Mouse (Mus musculus) forebrain, embryonic 13.5 days (tissue): ENCODE results near the gene Piwil4. TPM values are rescaled to one million over a fixed set of nuclear protein-coding genes. Genes with fewer than 3 reads are reported as not detected.
"Not testable (repeated sequence)": the region's sequence is repeated elsewhere in the genome, so short reads cannot be mapped to it uniquely, and the experiment has no call there.

Source experiments
- ATAC-seq: fragments of 200-750 bp; cut with Nextera tagmentation; 2 replicates; pipeline ENCODE4 v1.8.0; 2017
- H3K27ac ChIP-seq: fragments of 300-500 bp; sonication (generic); 2 replicates; pipeline ENCODE4 v1.5.1; 2015; ENCODE audit warnings: inconsistent platforms, mild to moderate bottlenecking, moderate library complexity
- H3K27me3 ChIP-seq: fragments of 300-500 bp; sonication (generic); 2 replicates; pipeline ENCODE4 v1.6.1; 2015; ENCODE audit warnings: mild to moderate bottlenecking, inconsistent platforms
- H3K36me3 ChIP-seq: fragments of 300-500 bp; sonication (generic); 2 replicates; pipeline ENCODE4 v1.6.1; 2015; ENCODE audit warnings: mild to moderate bottlenecking, inconsistent platforms; ENCODE audit not compliant: poor library complexity, severe bottlenecking
- H3K4me1 ChIP-seq: fragments of 300-500 bp; sonication (generic); 2 replicates; pipeline ENCODE4 v1.6.1; 2015; ENCODE audit warnings: inconsistent platforms
- H3K4me2 ChIP-seq: fragments of 300-500 bp; sonication (generic); 2 replicates; pipeline ENCODE4 v1.6.1; 2015; ENCODE audit warnings: inconsistent platforms, mild to moderate bottlenecking, moderate library complexity
- H3K4me3 ChIP-seq: fragments of 300-500 bp; sonication (generic); 2 replicates; pipeline ENCODE4 v1.5.1; 2015; ENCODE audit warnings: mild to moderate bottlenecking, inconsistent platforms
- H3K9ac ChIP-seq: fragments of 300-500 bp; sonication (generic); 2 replicates; pipeline ENCODE4 v1.6.1; 2015; ENCODE audit warnings: mild to moderate bottlenecking, inconsistent platforms
- H3K9me3 ChIP-seq: fragments of 300-500 bp; sonication (generic); replicated peaks from 2 replicates; pipeline ENCODE4 v1.6.1; 2016; ENCODE audit warnings: inconsistent platforms
- WGBS: fragments of 180-500 bp; shearing (Covaris S2); methylation state at CpG from one replicate; pipeline ENCODE4 v1.1.7; 2015; 5-methylcytosine and 5-hydroxymethylcytosine counted together
- polyA plus RNA-seq: library from polyadenylated mRNA; unstranded; fragments of >200 nt; fragmentation: Nextera tagmentation; extraction: Ambion mirVana; gene quantifications from 2 replicates; pipeline ENCODE4 v1.2.1, GENCODE M21; 2015

Gene Piwil4
- polyA plus RNA-seq, 1 experiment from 2014 or later: not detected

DNA sequence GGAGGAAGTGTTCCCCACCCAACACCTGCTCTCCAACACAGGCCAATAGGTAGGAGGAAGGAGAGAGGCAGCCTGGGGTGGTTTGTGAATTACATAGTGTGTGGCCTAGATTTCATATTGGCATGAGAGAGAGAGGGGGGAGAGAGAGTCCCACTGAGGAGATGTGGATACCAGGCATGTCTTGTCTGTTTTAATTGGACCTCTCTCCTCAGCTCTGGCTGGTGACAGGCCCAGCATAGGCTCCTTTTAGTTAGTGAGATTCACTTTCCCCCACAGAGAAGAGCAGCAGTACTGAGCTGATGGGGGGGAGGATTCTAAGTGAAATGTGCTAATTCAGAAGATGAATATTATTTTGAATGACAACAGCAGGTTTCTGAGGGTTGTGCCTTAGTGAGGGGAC, 57.8 kb downstream of the Piwil4 start:
- Histone ChIP-seq H3K27me3 (no peaks in the 10 kb centered on the region), H3K9me3 (peaks cover 2% of the 10 kb centered on the region; the same call in 1 of the 2 replicates), H3K36me3 (no peaks in the 10 kb centered on the region), H3K27ac (no peak overlapping the region), H3K4me3 (no peak overlapping the region), H3K4me2 (no peak overlapping the region), H3K9ac (no peak overlapping the region), H3K4me1 (no peaks in the 10 kb centered on the region)
- no peak for ATAC-seq

DNA sequence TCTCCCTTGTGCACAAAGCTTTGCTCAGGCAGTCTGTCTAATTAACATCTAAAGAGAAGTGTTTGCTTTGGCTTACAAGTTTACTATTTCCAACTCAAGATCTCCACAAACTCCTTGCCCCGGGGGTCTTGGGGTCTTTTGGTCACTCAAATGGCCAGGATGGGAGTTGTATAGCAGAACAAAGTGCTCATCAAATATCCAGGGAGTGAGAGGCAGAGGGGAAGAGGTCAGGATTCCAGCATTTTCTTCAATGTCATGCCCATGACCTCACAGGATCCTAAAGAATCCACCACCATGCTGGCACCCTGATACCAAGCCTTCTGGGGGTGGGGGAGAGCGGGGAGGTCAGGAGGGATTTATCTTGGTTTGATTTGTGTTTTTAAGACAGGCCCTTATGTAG, 59.9 kb downstream of the Piwil4 start:
- H3K27ac ChIP-seq: no peak overlapping the region
- no peak overlapping the region for H3K4me2 ChIP-seq
- H3K9ac ChIP-seq: no peak overlapping the region
- no peaks in the 10 kb centered on the region for H3K4me1 ChIP-seq
- ATAC-seq: no peak
- H3K9me3 ChIP-seq: peaks cover 2% of the 10 kb centered on the region; the same call in 1 of the 2 replicates
- no peaks in the 10 kb centered on the region for H3K36me3 ChIP-seq
- H3K27me3 ChIP-seq: no peaks in the 10 kb centered on the region
- WGBS: 57% methylated on average over 2 of the region's 2 CpGs
- H3K4me3 ChIP-seq: no peak overlapping the region

DNA sequence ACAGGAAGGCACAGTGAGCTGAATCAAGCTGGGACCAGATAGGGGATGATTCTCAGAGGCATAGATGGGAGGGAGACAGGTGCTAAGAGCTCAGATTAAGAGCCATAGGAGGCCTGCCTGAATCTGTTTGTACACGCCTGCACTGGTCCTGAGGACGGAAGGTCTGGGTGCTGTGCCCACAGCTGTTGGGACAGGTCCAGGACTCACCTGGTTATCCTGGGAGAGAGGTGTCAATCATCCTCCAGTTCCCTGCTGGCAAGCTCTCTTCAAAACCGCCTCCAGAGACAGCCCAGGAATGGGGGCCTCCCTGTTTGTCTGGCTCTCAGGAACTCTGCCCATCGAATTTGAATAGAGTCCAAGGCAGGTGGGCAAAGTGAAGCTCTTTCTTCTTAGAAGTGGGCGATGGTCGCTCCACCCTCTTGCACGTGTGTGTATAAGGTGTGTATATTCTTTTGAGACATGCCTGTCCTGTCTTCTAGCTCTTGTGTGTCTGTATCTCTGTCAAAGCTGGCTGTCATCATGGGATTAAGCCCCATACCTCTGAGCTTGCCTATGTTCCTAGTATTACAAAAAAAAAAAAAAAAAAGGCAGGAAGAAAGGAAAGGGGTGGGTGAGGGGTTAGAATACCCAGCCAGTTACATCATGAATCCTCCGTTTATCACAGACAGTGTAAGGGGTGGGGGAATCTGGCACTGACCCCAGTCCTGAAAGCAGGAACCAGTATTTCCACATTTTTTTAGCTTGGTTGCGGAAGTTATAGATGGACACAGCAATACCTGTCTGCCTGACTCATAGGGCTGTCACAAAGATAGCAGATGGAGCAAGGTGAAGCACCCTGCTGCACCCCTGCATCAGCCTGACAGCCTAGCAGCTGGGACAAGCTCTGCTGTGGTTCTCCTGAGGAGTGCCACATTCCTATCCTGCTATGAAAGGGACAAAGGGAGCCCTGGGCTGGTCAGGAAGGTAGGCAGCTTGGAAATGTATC, 64.5 kb downstream of the Piwil4 start:
- no peak overlapping the region for H3K9ac ChIP-seq
- no peaks in the 10 kb centered on the region for H3K27me3 ChIP-seq
- H3K36me3 ChIP-seq: no peaks in the 10 kb centered on the region
- 57% methylated on average over 9 of the region's 9 CpGs for WGBS
- H3K4me2 ChIP-seq: no peak overlapping the region
- H3K27ac ChIP-seq: no peak overlapping the region
- ATAC-seq: no peak
- peaks cover 2% of the 10 kb centered on the region; the same call in 1 of the 2 replicates for H3K9me3 ChIP-seq
- H3K4me3 ChIP-seq: no peak overlapping the region
- no peaks in the 10 kb centered on the region for H3K4me1 ChIP-seq

DNA sequence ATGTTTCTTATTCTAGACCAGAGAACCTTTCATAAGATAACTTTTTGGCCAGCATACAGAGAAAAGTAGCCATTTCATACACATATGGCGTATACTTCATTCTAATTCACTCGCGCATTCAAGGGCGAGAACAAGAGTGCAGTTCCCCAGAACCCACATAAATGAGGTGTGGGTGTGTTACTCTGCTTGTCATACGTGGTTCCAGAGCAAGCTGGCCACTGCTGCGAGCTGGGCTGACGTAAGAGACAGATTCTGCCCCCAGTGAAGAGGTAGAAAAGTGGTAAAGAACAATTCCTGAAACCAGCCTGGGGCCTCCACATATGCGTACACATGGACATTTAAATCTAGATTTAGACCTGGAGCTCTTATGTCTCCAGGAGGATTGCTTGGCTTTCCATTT, 66.0 kb downstream of the Piwil4 start:
- no peaks in the 10 kb centered on the region for H3K36me3 ChIP-seq
- WGBS: 90% methylated on average over 8 of the region's 8 CpGs
- peaks cover 2% of the 10 kb centered on the region; the same call in 1 of the 2 replicates for H3K9me3 ChIP-seq
- H3K4me3 ChIP-seq: no peak overlapping the region
- no peak for ATAC-seq
- H3K27me3 ChIP-seq: no peaks in the 10 kb centered on the region
- H3K4me2 ChIP-seq: no peak overlapping the region
- H3K27ac ChIP-seq: no peak overlapping the region
- no peaks in the 10 kb centered on the region for H3K4me1 ChIP-seq
- no peak overlapping the region for H3K9ac ChIP-seq

DNA sequence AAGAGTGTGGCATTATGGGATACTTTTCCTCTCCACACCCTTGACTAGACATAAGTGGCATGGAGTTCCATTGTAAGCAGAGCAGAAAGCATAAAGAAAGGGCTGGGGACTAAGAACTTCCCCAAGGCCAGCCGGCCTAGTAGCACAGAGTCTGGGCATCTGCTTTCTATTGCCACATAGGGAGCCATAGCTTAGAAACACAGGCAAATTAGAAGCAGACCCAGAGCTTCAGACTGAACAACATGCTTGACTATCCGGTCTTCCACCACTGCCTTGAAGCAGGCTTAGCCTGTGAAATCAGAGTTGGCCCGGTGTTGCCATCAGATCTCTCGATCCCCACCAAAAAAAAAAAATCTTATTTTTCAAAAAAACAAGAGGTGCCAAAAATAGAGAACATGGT, 67.4 kb downstream of the Piwil4 start:
- 89% methylated on average over 4 of the region's 4 CpGs for WGBS
- no peak overlapping the region for H3K9ac ChIP-seq
- H3K27ac ChIP-seq: no peak overlapping the region
- no peaks in the 10 kb centered on the region for H3K36me3 ChIP-seq
- no peak overlapping the region for H3K4me2 ChIP-seq
- no peaks in the 10 kb centered on the region for H3K9me3 ChIP-seq
- H3K4me1 ChIP-seq: no peaks in the 10 kb centered on the region
- no peak for ATAC-seq
- no peak overlapping the region for H3K4me3 ChIP-seq
- H3K27me3 ChIP-seq: no peaks in the 10 kb centered on the region

DNA sequence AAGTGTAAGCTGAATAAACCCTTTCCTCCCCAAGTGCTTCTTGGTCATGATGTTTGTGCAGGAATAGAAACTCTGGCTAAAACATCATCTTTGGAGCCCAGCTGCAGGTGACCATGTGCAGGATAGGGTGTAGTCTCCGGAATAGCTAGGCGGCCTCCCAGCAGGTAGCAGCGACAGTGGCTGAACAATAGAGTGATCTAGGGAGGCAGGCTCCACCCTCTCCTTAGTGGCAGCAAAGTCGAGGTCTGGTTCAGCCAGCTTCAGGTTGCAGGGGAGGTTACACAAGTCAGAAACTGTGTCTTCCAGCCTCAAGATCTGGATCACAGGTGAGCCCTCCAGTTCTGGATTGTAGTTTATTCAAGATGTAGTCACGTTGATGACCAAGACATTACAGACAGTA, 68.6 kb downstream of the Piwil4 start:
- H3K27ac ChIP-seq, H3K9me3 ChIP-seq, H3K36me3 ChIP-seq, H3K4me3 ChIP-seq, H3K4me2 ChIP-seq, H3K9ac ChIP-seq, H3K27me3 ChIP-seq, H3K4me1 ChIP-seq, ATAC-seq: not testable (repeated sequence)
- 37% methylated on average over 5 of the region's 5 CpGs for WGBS

DNA sequence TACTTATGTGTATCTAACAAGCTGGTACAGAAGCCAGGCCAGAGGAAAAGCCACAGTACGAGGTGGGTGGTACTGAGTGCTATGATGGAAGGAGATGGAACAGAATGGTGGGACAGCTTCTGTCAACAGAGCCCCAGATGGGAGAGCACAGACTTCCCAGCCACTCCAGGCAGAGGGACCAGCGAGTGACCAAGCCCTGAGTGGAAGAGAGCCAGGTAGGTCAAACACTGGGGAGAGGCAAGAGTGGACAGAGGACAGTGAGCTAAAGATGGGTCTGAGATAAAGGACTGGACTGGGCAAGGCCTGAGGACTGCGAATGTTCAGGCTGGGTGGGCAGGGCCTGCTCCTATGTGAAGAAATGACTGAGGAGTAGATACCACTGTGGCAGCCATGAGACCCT, 72.2 kb downstream of the Piwil4 start:
- Histone ChIP-seq H3K9ac (no peak overlapping the region), H3K4me3 (no peak overlapping the region), H3K27me3 (no peaks in the 10 kb centered on the region), H3K4me1 (no peaks in the 10 kb centered on the region), H3K4me2 (no peak overlapping the region), H3K27ac (no peak overlapping the region), H3K9me3 (no peaks in the 10 kb centered on the region), H3K36me3 (no peaks in the 10 kb centered on the region)
- ATAC-seq: no peak
- WGBS: 78% methylated on average over 3 of the region's 3 CpGs

DNA sequence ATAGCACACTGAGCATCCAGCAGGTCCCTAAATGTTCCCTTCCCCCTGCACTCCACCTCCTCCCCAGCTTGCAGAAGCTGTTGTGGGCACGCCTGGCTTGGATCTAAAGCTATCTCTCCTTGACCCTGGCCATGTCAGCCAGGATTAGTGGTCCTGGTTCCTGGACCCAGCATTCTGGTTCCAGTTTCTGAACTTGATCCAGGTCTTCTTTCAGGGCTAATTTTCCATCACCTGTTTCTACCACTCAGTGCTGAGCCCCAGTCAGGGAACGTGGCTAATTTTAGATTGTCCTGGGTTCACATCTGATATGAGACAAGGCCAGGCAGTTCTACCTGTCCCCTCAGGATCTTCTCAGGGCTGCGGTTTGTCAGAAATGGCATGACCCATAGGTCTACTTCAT, 74.5 kb downstream of the Piwil4 start:
- Histone ChIP-seq H3K4me1 (no peaks in the 10 kb centered on the region), H3K27ac (no peak overlapping the region), H3K4me3 (no peak overlapping the region), H3K36me3 (no peaks in the 10 kb centered on the region), H3K4me2 (no peak overlapping the region), H3K9ac (no peak overlapping the region), H3K27me3 (no peaks in the 10 kb centered on the region), H3K9me3 (no peaks in the 10 kb centered on the region)
- ATAC-seq: no peak
- WGBS: 90% methylated on average over 3 of the region's 3 CpGs

DNA sequence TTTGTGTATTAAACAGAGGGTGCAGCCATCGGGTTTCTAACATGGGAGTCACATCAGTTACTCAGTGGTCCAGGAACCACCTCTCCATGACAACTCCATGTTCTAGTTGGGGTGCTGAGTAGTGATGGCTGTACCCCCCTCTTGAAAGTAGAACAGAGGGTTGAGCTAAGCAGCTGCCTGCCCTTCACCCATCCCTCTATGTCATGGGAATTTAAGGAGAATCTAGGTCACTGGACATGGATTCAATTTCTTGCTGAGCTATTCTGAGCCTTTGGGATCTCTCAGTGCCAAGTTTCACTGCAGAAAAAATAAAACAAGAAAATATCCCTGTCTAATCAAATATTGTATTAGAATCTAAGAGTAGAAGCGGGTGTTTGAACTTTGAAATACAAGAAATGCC, 76.9 kb downstream of the Piwil4 start:
- H3K4me1 ChIP-seq: no peaks in the 10 kb centered on the region
- no peak overlapping the region for H3K4me3 ChIP-seq
- ATAC-seq: no peak
- H3K9ac ChIP-seq: no peak overlapping the region
- H3K36me3 ChIP-seq: no peaks in the 10 kb centered on the region
- no peaks in the 10 kb centered on the region for H3K9me3 ChIP-seq
- H3K27me3 ChIP-seq: no peaks in the 10 kb centered on the region
- H3K27ac ChIP-seq: no peak overlapping the region
- no peak overlapping the region for H3K4me2 ChIP-seq
- 85% methylated on average over 2 of the region's 2 CpGs for WGBS

DNA sequence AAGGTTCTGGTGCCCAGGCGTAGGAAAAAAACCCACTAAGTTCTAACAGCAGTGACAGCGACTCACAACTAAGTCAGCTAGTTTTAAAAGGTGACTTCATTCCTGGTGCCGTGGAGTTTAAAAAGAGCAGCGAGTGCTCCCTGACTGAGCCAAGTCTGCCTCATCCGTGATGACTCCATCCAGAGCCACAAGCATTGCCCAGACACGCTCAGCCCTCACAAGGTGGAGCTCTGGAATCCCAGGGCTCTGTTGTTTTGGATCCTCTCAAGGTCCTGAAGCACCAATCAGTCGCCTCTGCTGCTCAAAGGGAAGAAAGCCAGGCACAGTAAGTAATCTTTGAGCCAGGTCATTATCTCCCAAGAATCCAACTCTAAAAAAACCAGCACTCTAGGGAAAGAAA, 77.7 kb downstream of the Piwil4 start:
- Histone ChIP-seq H3K9me3 (no peaks in the 10 kb centered on the region), H3K27me3 (no peaks in the 10 kb centered on the region)
- WGBS: 69% methylated on average over 7 of the region's 7 CpGs

DNA sequence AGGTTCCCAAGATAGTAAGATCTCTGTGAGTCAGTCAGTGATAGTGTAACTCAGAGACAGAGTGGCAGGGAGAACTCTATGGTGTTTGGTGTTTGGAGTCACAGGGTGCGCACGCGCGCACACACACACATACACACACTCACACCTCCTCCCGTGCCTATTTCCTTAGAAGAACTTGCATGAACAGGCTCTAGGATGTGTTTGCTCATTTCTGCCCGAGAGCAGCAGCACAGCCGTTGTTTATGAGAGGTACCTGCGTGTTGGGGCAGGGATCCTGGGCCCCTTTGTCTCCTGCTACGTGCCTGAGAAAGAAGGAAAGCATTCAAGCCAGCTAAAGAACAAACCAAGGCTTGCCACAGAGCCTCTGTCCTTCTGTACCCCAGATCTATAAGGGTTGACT, 78.4 kb downstream of the Piwil4 start:
- no peak overlapping the region for H3K4me2 ChIP-seq
- no peaks in the 10 kb centered on the region for H3K9me3 ChIP-seq
- H3K27me3 ChIP-seq: no peaks in the 10 kb centered on the region
- no peak for ATAC-seq
- WGBS: 82% methylated on average over 9 of the region's 9 CpGs
- H3K27ac ChIP-seq: no peak overlapping the region
- H3K4me3 ChIP-seq: no peak overlapping the region
- H3K9ac ChIP-seq: no peak overlapping the region
- no peaks in the 10 kb centered on the region for H3K4me1 ChIP-seq
- H3K36me3 ChIP-seq: no peaks in the 10 kb centered on the region

More for the DNA sequence above, 77.7 kb downstream of the Piwil4 start:
- Histone ChIP-seq H3K4me1 (no peaks in the 10 kb centered on the region), H3K9ac (no peak overlapping the region), H3K4me3 (no peak overlapping the region), H3K4me2 (no peak overlapping the region), H3K27ac (no peak overlapping the region), H3K36me3 (no peaks in the 10 kb centered on the region)
- ATAC-seq: no peak

DNA sequence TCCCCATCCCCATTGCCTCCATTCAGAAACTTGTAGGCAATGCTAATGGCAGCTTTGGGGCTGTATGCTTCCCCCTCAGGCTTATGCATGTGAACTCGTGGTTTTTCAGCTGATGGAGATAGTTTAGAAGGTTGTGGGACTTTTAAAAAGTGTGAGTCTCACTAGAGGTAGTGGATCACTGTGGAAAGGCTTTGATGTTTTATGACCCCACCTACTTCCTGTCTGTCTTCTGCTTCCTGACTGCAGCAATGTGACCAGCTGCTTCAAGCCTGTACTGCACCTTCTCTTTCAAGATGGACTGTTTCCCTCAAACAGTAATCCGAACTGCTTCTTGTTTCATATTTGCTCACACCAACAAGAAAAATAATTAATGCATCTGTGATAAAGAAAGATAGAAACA, 82.6 kb downstream of the Piwil4 start:
- H3K4me3 ChIP-seq: no peak overlapping the region
- no peak for ATAC-seq
- no peaks in the 10 kb centered on the region for H3K36me3 ChIP-seq
- no peaks in the 10 kb centered on the region for H3K4me1 ChIP-seq
- no peaks in the 10 kb centered on the region for H3K27me3 ChIP-seq
- H3K27ac ChIP-seq: no peak overlapping the region
- no peak overlapping the region for H3K9ac ChIP-seq
- 50% methylated on average over 2 of the region's 2 CpGs for WGBS
- no peak overlapping the region for H3K4me2 ChIP-seq
- no peaks in the 10 kb centered on the region for H3K9me3 ChIP-seq

DNA sequence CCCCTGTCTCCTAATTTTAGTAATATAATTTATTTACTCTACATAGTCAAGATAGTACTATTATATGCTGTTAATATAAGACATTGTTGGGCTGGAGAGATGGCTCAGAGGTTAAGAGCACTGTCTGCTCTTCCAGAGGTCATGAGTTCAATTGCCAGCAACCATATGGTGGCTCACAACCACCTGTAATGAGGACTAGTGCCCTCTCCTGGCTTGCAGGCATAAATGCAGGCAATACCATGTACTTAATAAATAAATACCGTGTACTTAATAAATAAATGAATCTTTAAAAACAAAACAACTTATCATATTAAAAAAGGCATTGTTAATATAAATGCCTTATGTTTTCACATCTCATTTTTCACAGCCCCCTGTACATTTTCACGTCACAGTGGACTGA, 86.5 kb downstream of the Piwil4 start:
- H3K27ac ChIP-seq: no peak overlapping the region
- ATAC-seq: no peak
- 72% methylated on average over 2 of the region's 2 CpGs for WGBS
- no peak overlapping the region for H3K4me2 ChIP-seq
- no peak overlapping the region for H3K9ac ChIP-seq
- H3K9me3 ChIP-seq: no peaks in the 10 kb centered on the region
- no peaks in the 10 kb centered on the region for H3K4me1 ChIP-seq
- no peaks in the 10 kb centered on the region for H3K27me3 ChIP-seq
- H3K4me3 ChIP-seq: no peak overlapping the region
- H3K36me3 ChIP-seq: no peaks in the 10 kb centered on the region
